Mouse (Mus musculus) CH12.LX (cell line): ENCODE measurements around the gene Cdv3. TPM values are rescaled to one million over a fixed set of nuclear protein-coding genes. Genes with fewer than 3 reads are reported as not detected.

ENCODE experiments used
- DNase-seq: peaks from one replicate; pipeline ENCODE4 v3.0.0-alpha.2; 2013; ENCODE audit errors: extremely low read depth
- H3K27ac ChIP-seq: 2 replicates; pipeline ENCODE4 v1.5.1; 2012; ENCODE audit warnings: low read depth, mild to moderate bottlenecking, control low read depth, moderate library complexity; ENCODE audit not compliant: insufficient read depth
- H3K27me3 ChIP-seq: replicated peaks from 2 replicates; pipeline ENCODE3; 2012; ENCODE audit warnings: inconsistent platforms
- H3K36me3 ChIP-seq, 2 experiments: replicated peaks in 1 of 2; 2 replicates each; pipeline versions ENCODE3 to v1.6.1; 2012; ENCODE audit warnings: inconsistent platforms in 1 of 2, low read length in 1 of 2, mild to moderate bottlenecking in 1 of 2, mixed read lengths in 1 of 2, moderate library complexity in 1 of 2; ENCODE audit not compliant: control insufficient read depth in 1 of 2, insufficient read depth in 1 of 2
- H3K4me1 ChIP-seq, 2 experiments: 2 replicates each; pipeline ENCODE4 v1.6.1; 2012; ENCODE audit warnings: inconsistent platforms in 1 of 2, moderate library complexity in 1 of 2; ENCODE audit not compliant: insufficient read depth in 2 of 2, control insufficient read depth in 1 of 2
- H3K4me2 ChIP-seq: 2 replicates; pipeline ENCODE4 v1.6.1; 2012; ENCODE audit warnings: low read depth, mild to moderate bottlenecking, control low read depth; ENCODE audit not compliant: poor library complexity, insufficient read depth, severe bottlenecking
- H3K4me3 ChIP-seq, 3 experiments: fragments of 150-350 bp in 1 of 3; sonication (generic) in 1 of 3; replicated peaks in 1 of 3; 2 replicates each; pipeline versions ENCODE3 to v1.5.1; 2011 to 2012; ENCODE audit warnings: low read depth in 2 of 3, low read length in 2 of 3, mild to moderate bottlenecking in 2 of 3, moderate library complexity in 2 of 3, control low read depth in 1 of 3, improper control_type of control experiment in 1 of 3, inconsistent platforms in 1 of 3, mixed read lengths in 1 of 3; ENCODE audit not compliant: poor library complexity in 1 of 3
- H3K79me2 ChIP-seq: replicated peaks from 2 replicates; pipeline ENCODE4 v1.6.1; 2012; ENCODE audit warnings: mild to moderate bottlenecking, moderate library complexity; ENCODE audit not compliant: control insufficient read depth, poor library complexity, insufficient read depth, severe bottlenecking; ENCODE audit errors: extremely low read depth
- H3K9ac ChIP-seq: 2 replicates; pipeline ENCODE4 v1.6.1; 2012; ENCODE audit warnings: low read depth, mild to moderate bottlenecking, control low read depth, moderate library complexity; ENCODE audit not compliant: insufficient read depth
- H3K9me3 ChIP-seq: replicated peaks from 2 replicates; pipeline ENCODE3; 2012; ENCODE audit warnings: low read length, inconsistent platforms, mixed read lengths
- E2F4 ChIP-seq: IDR thresholded peaks from 2 replicates; pipeline ENCODE4 v1.6.1; 2011; ENCODE audit warnings: low read depth, low read length, improper control_type of control experiment; ENCODE audit not compliant: insufficient replicate concordance
- EP300 ChIP-seq: IDR thresholded peaks from 2 replicates; pipeline ENCODE4 v1.6.1; 2011; ENCODE audit warnings: low read length, improper control_type of control experiment
- IRF4 ChIP-seq: IDR thresholded peaks from 2 replicates; pipeline ENCODE4 v1.6.1; 2014; ENCODE audit warnings: low read depth, mild to moderate bottlenecking, inconsistent platforms, low read length, improper control_type of control experiment
- JUN ChIP-seq: IDR thresholded peaks from 2 replicates; pipeline ENCODE4 v1.6.1; 2011; ENCODE audit warnings: low read depth, mild to moderate bottlenecking, low read length, improper control_type of control experiment, moderate library complexity; ENCODE audit not compliant: insufficient read depth
- JUND ChIP-seq: conservative IDR thresholded peaks from 2 replicates; pipeline ENCODE4 v1.6.1; 2011; ENCODE audit warnings: low read depth, low read length, improper control_type of control experiment
- KAT2A ChIP-seq: IDR thresholded peaks from 2 replicates; pipeline ENCODE4 v1.6.1; 2012; ENCODE audit warnings: low read length, improper control_type of control experiment, inconsistent platforms; ENCODE audit not compliant: insufficient replicate concordance
- MAFK ChIP-seq: IDR thresholded peaks from 2 replicates; pipeline ENCODE4 v1.6.1; 2011; ENCODE audit warnings: low read length, improper control_type of control experiment; ENCODE audit not compliant: insufficient replicate concordance
- MEF2A ChIP-seq: IDR thresholded peaks from 2 replicates; pipeline ENCODE4 v1.6.1; 2014; ENCODE audit warnings: low read depth, mild to moderate bottlenecking, inconsistent platforms, low read length, improper control_type of control experiment, borderline replicate concordance
- MXI1 ChIP-seq: IDR thresholded peaks from 2 replicates; pipeline ENCODE4 v1.6.1; 2011; ENCODE audit warnings: mild to moderate bottlenecking, low read depth, low read length, improper control_type of control experiment
- NRF1 ChIP-seq: IDR thresholded peaks from 2 replicates; pipeline ENCODE4 v1.6.1; 2014; ENCODE audit warnings: low read depth, mild to moderate bottlenecking, inconsistent platforms, low read length, improper control_type of control experiment, moderate library complexity
- POLR2AphosphoS2 ChIP-seq: IDR thresholded peaks from 2 replicates; pipeline ENCODE4 v1.6.1; 2011; ENCODE audit warnings: low read depth, low read length, improper control_type of control experiment
- SIN3A ChIP-seq: IDR thresholded peaks from 2 replicates; pipeline ENCODE4 v1.6.1; 2012; ENCODE audit warnings: low read length, improper control_type of control experiment, inconsistent platforms
- SMC3 ChIP-seq: IDR thresholded peaks from 2 replicates; pipeline ENCODE4 v1.6.1; 2011; ENCODE audit warnings: low read depth, low read length, improper control_type of control experiment
- TCF12 ChIP-seq: IDR thresholded peaks from 2 replicates; pipeline ENCODE4 v1.6.1; 2014; ENCODE audit warnings: low read depth, mild to moderate bottlenecking, inconsistent platforms, low read length, improper control_type of control experiment
- UBTF ChIP-seq: IDR thresholded peaks from 2 replicates; pipeline ENCODE4 v1.6.1; 2012; ENCODE audit warnings: low read depth, mild to moderate bottlenecking, inconsistent platforms, low read length, improper control_type of control experiment, moderate library complexity
- USF1 ChIP-seq: IDR thresholded peaks from 2 replicates; pipeline ENCODE4 v1.6.1; 2014; ENCODE audit warnings: low read depth, mild to moderate bottlenecking, inconsistent platforms, low read length, improper control_type of control experiment
- USF2 ChIP-seq: conservative IDR thresholded peaks from 2 replicates; pipeline ENCODE4 v1.6.1; 2011; ENCODE audit warnings: low read depth, low read length, improper control_type of control experiment
- ZC3H11A ChIP-seq: IDR thresholded peaks from 2 replicates; pipeline ENCODE4 v1.6.1; 2012; ENCODE audit warnings: low read depth, mild to moderate bottlenecking, inconsistent platforms, low read length, improper control_type of control experiment
- ZKSCAN1 ChIP-seq: IDR thresholded peaks from 2 replicates; pipeline ENCODE4 v1.6.1; 2012; ENCODE audit warnings: low read depth, inconsistent platforms, low read length, improper control_type of control experiment, borderline replicate concordance
- dilution Hi-C: fragments of 300-500 bp; cut with MboI; formaldehyde crosslinking; loops from 2 replicates; pipeline ENCODE4 v1.14.3; 2020; ENCODE audit warnings: low sequenced_read_pairs; ENCODE audit not compliant: extremely low pct_unique_long_range_greater_than_20kb, extremely low pct_ligation_motif_present
- in situ Hi-C: fragments of 300-500 bp; cut with MboI; formaldehyde crosslinking; loops from 3 replicates; pipeline ENCODE4 v1.14.3; 2019; ENCODE audit warnings: low sequenced_read_pairs, low pct_ligation_motif_present, low pct_unique_long_range_greater_than_20kb, mixed read lengths
- polyA plus RNA-seq: library from polyadenylated mRNA; unstranded; fragments of >175 nt; gene quantifications from 2 replicates; pipeline ENCODE4 v1.2.1, GENCODE M21; 2012; ENCODE audit warnings: low read depth; ENCODE audit not compliant: insufficient read length
- total RNA-seq, 2 experiments: library from RNA; depleted of rRNA; stranded (reverse); fragments of 300-350 nt in 1 of 2; fragments of >200 nt in 1 of 2; gene quantifications; 2 replicates each; pipeline ENCODE4 v1.2.3; 2012 to 2014

Gene Cdv3
- total and polyA plus RNA-seq, 3 experiments = 189 to 341 (median 281) TPM

DNA sequence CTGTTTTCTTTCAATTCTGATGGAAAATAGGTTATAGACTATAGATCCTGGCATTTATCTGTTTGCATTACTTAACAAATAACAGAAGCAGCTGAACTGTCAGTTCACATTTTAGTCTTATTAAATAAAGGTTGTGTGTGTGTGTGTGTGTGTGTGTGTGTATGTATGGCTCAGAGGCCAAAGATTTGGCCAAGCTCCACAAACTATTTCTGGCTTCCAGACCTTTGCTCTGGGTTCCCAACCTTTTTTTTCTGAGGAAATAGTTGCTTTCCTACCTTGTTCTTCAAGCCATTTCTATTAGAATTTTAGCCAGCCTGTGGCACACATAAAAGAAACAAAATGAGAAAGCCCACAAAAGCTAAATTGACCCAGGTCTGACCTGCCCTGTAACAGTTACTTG is 16.8 kb downstream of the Cdv3 start:
- Histone ChIP-seq H3K27me3 (no peaks in the 10 kb centered on the region), H3K4me3 (no peak overlapping the region), H3K9ac (no peak overlapping the region), H3K9me3 (no peaks in the 10 kb centered on the region), H3K36me3 (peaks cover 43 to 82% of the 10 kb centered on the region in 2 experiments), H3K27ac (no peak overlapping the region), H3K4me2 (no peak overlapping the region), H3K4me1 (peaks cover 0 to 20% of the 10 kb centered on the region in 2 experiments; a peak in 2 of 4 replicates), H3K79me2 (peaks cover 13% of the 10 kb centered on the region)
- dilution Hi-C loops (no loop called here), in situ Hi-C loops (no loop called here)
- TF ChIP-seq ZC3H11A (no peak), JUND (no peak), ZKSCAN1 (no peak), NRF1 (no peak), MXI1 (no peak), MAFK (no peak)
- DNase-seq = no peak

DNA sequence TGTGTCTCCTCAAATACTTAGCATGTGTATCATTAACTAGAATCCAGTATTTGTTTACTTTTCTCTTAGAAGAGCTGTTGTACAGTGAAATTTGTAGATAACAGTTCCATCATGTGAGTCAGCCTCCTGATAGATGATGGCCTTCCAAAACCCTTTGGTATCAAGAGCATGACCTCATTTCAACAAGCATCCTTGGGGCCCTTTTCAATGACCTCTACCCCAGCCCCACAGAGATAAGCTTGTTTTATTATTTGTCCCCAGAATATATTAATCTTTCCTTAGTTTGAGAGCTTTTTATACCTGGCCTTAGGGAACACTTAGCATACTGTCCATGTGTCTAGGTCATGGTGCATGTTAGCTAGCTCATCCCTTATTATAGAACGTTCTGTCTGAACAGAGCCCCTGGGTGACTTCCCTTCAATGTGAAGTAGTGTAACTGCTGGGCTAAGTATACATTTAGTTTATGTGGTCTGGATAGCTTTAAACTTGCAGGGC is 17.6 kb downstream of the Cdv3 start:
- Histone ChIP-seq H3K4me2 (no peak overlapping the region), H3K27ac (no peak overlapping the region), H3K27me3 (no peaks in the 10 kb centered on the region), H3K4me3 (no peak overlapping the region), H3K79me2 (peaks cover 13% of the 10 kb centered on the region), H3K9me3 (no peaks in the 10 kb centered on the region)
- TF ChIP-seq EP300 (no peak), TCF12 (no peak), ZKSCAN1 (no peak), KAT2A (no peak), UBTF (no peak), SMC3 (no peak), SIN3A (no peak), POLR2AphosphoS2 (no peak), IRF4 (no peak), E2F4 (no peak), USF2 (no peak), USF1 (no peak), MEF2A (no peak), JUN (no peak)
- TF ChIP-seq, all 38 proteins: peak for 0
- Histone ChIP-seq H3K36me3 (peaks cover 47 to 90% of the 10 kb centered on the region in 2 experiments), H3K4me1 (peaks cover 0 to 20% of the 10 kb centered on the region in 2 experiments; a peak in 2 of 4 replicates), H3K9ac (no peak overlapping the region)
- in situ Hi-C loops (no loop called here), dilution Hi-C loops (no loop called here)
- DNase-seq = no peak
